Mouse (Mus musculus): ENCODE results near the gene Exosc1. TPM values are rescaled to one million over a fixed set of nuclear protein-coding genes. Genes with fewer than 3 reads are reported as not detected.
"Not testable (repeated sequence)": the region's sequence is repeated elsewhere in the genome, so short reads cannot be mapped to it uniquely, and the experiment has no call there.

Exosc1 gene
- polyA plus RNA-seq, 1 experiment from 2014 or later = 64.4 TPM

- Histone ChIP-seq H3K27me3 (no peaks in the 10 kb centered on the region), H3K36me3 (peaks cover 98% of the 10 kb centered on the region), H3K4me2 (no peak overlapping the region), H3K27ac (replicated peaks) (no peak overlapping the region), H3K4me3 (no peak overlapping the region), H3K9ac (no peak overlapping the region), H3K9me3 (no peaks in the 10 kb centered on the region), H3K4me1 (replicated peaks) (no peaks in the 10 kb centered on the region)
- no peak for ATAC-seq (ENCODE audit: low read depth)
- WGBS = 93% methylated on average over 7 of the region's 7 CpGs
Observed at GRCm38 (mm10) chr19:41943841-41944240, 10.6 kb upstream of the Exosc1 start.

DNA sequence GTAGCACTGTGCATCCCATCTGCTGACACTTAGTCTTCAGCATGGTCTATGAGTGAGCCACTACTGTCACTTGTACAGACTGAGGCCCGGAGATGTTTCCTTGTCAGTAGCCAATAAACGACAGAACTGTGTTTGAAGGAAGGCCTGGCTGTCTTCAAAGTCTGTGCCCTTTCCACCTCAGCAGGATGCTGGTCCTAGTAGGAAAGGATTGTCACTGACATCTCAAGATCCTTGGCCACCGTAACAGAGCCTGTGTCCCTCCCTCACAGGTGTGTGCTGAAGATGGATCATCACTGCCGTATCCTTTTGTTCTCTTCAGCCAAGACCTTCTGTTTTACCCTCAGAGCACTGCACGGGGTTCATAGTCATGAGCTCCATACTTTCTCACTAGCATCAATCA lies 5.3 kb upstream of the Exosc1 start:
- H3K36me3 ChIP-seq = peaks cover 60% of the 10 kb centered on the region
- no peak overlapping the region for H3K9ac ChIP-seq
- no peak overlapping the region for H3K27ac ChIP-seq (replicated peaks)
- no peak for ATAC-seq (ENCODE audit: low read depth)
- H3K4me1 ChIP-seq (replicated peaks) = peaks cover 15% of the 10 kb centered on the region
- no peaks in the 10 kb centered on the region for H3K9me3 ChIP-seq
- no peak overlapping the region for H3K4me2 ChIP-seq
- no peaks in the 10 kb centered on the region for H3K27me3 ChIP-seq
- no peak overlapping the region for H3K4me3 ChIP-seq
- WGBS = 97% methylated on average over 5 of the region's 5 CpGs

DNA sequence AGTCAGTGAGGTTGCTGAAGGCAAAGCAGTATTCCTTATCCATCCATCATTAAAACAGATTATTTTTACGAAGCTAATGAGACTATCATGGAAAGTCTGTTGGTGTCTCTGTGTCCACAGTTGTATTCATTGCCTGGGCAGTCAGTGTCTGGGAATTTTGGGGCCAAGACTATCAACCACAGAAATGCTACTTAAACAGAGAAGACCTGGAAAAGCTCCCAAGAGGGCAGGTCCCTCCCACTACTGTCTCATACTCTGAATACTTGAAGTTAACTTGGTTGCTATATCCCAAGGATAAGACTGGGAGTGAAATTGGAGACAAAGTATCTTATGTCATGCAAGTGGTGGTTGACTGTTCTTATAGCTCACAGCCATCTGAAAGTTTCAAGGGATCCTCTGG lies 2.7 kb upstream of the Exosc1 start:
- Histone ChIP-seq H3K4me1 (replicated peaks) (peaks cover 25% of the 10 kb centered on the region), H3K27ac (replicated peaks) (no peak overlapping the region), H3K4me2 (no peak overlapping the region), H3K9ac (no peak overlapping the region), H3K36me3 (peaks cover 38% of the 10 kb centered on the region), H3K9me3 (no peaks in the 10 kb centered on the region), H3K4me3 (no peak overlapping the region), H3K27me3 (no peaks in the 10 kb centered on the region)
- no peak for ATAC-seq (ENCODE audit: low read depth)
- WGBS = 97% methylated on average over 1 of the region's 1 CpGs

DNA sequence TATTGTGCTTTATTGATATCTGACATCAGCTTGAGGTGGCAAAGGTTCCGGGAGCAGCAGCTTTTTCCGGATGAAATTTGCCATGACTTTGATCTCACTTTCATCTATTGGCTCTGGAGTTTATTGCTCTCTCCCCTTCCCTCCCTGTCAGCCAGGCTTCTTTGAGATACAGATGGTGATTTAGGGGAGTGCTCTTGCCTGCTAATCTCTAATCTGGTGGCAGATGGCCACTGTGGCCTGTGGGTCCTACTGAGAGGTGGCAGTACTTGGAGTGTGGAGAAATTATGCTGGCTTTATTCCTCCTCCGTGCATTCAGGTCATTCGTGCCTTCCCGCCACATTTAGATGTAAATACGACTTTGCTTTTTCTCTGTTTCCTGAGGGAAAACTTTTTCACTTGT lies 901 bp upstream of the Exosc1 start:
- 10% methylated on average over 6 of the region's 6 CpGs for WGBS
- H3K4me3 ChIP-seq = peak overlapping the region; percentile 96
- H3K9ac ChIP-seq = peak overlapping the region; percentile 89
- H3K36me3 ChIP-seq = peaks cover 34% of the 10 kb centered on the region
- no peaks in the 10 kb centered on the region for H3K9me3 ChIP-seq
- H3K4me2 ChIP-seq = peak overlapping the region; percentile 89
- no peaks in the 10 kb centered on the region for H3K27me3 ChIP-seq
- ATAC-seq (ENCODE audit: low read depth) = no peak
- peaks cover 25% of the 10 kb centered on the region for H3K4me1 ChIP-seq (replicated peaks)
- H3K27ac ChIP-seq (replicated peaks) = no peak overlapping the region

- Histone ChIP-seq H3K4me3 (peak overlapping the region; percentile 96), H3K4me2 (peak overlapping the region; percentile 94), H3K9ac (peak overlapping the region; percentile 85), H3K9me3 (no peaks in the 10 kb centered on the region), H3K36me3 (peaks cover 33% of the 10 kb centered on the region), H3K27me3 (no peaks in the 10 kb centered on the region), H3K4me1 (replicated peaks) (peaks cover 25% of the 10 kb centered on the region), H3K27ac (replicated peaks) (peak overlapping the region; percentile 74)
- under 1% methylated on average over 28 of the region's 28 CpGs for WGBS
- ATAC-seq (ENCODE audit: low read depth) = peak; percentile 28; the same call in 1 of the 2 replicates
Observed at GRCm38 (mm10) chr19:41932686-41933085, 537 bp downstream of the Exosc1 start.

DNA sequence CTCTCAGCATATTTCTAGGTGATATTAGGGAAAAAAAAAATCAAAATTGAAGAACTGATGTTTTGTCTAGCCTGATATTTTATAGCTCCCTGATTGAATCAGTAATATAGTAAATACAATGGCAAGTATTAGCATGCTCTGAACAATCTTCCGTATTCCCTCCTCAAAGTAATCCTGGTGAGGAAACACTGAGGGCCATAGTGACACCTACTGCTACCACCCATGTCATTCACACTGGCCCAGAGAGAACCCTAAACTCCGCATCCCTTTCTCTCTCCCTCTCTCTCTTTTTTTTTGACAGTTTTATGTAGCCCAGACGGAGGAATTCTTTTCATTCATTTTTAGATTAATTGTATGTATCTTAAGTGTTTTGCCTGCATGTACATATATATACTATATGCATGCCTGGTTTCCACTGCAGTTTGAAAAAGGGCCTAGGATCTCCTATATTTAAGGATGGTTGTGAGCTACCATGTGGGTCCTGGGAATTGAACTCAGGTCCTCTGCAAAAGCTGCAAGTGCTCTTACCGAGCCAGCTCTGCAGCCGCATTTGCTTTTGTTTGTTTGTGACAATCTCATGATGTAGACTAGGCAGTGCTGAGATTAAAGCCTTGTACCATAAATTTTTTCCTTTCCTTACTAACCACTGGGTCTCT lies 12.7 kb downstream of the Exosc1 start:
- Histone ChIP-seq H3K4me1 (replicated peaks) (no peaks in the 10 kb centered on the region), H3K4me3 (no peak overlapping the region), H3K36me3 (peaks cover 79% of the 10 kb centered on the region), H3K4me2 (no peak overlapping the region), H3K9ac (no peak overlapping the region), H3K27ac (replicated peaks) (no peak overlapping the region), H3K9me3 (no peaks in the 10 kb centered on the region), H3K27me3 (no peaks in the 10 kb centered on the region)
- 85% methylated on average over 5 of the region's 5 CpGs for WGBS
- ATAC-seq (ENCODE audit: low read depth) = no peak

- H3K27ac ChIP-seq (replicated peaks) = no peak overlapping the region
- no peak overlapping the region for H3K4me2 ChIP-seq
- H3K4me3 ChIP-seq = no peak overlapping the region
- 81% methylated on average over 4 of the region's 4 CpGs for WGBS
- no peak overlapping the region for H3K9ac ChIP-seq
- ATAC-seq (ENCODE audit: low read depth) = no peak
- no peaks in the 10 kb centered on the region for H3K9me3 ChIP-seq
- peaks cover 81% of the 10 kb centered on the region for H3K36me3 ChIP-seq
- peaks cover 6% of the 10 kb centered on the region for H3K4me1 ChIP-seq (replicated peaks)
- no peaks in the 10 kb centered on the region for H3K27me3 ChIP-seq
Observed at GRCm38 (mm10) chr19:41919471-41919870, 13.8 kb downstream of the Exosc1 start.

GRCm38 (mm10) chr19:41916853-41917252 lies 16.4 kb downstream of the Exosc1 start:
- no peak overlapping the region for H3K9ac ChIP-seq
- H3K4me3 ChIP-seq = no peak overlapping the region
- H3K27me3 ChIP-seq = no peaks in the 10 kb centered on the region
- H3K4me1 ChIP-seq (replicated peaks) = peaks cover 25% of the 10 kb centered on the region
- no peaks in the 10 kb centered on the region for H3K9me3 ChIP-seq
- H3K27ac ChIP-seq (replicated peaks) = no peak overlapping the region
- WGBS = 93% methylated on average over 4 of the region's 4 CpGs
- no peak overlapping the region for H3K4me2 ChIP-seq
- ATAC-seq (ENCODE audit: low read depth) = no peak
- peaks cover 59% of the 10 kb centered on the region for H3K36me3 ChIP-seq

DNA sequence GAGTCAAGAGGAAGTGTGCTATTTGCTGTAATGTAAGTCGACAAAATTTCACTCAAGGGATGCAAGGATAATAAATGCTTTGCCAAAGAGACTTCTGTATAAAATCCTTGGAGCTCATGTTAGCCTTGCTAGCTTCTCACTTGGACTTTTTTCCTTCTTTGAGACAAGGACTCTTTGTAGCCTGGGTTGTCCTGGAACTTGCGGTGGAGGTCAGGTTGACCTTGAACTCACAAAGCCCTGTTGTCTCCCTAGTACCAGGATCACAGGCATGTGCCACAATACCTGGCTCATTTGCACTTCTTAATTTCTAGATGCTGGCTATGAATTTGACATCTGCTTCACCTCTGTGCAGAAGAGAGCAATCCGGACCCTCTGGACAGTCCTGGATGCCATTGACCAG lies 17.9 kb downstream of the Exosc1 start:
- no peak overlapping the region for H3K27ac ChIP-seq (replicated peaks)
- no peak for ATAC-seq (ENCODE audit: low read depth)
- H3K4me1 ChIP-seq (replicated peaks) = peaks cover 25% of the 10 kb centered on the region
- WGBS = 85% methylated on average over 3 of the region's 3 CpGs
- H3K9ac ChIP-seq = no peak overlapping the region
- no peaks in the 10 kb centered on the region for H3K27me3 ChIP-seq
- no peaks in the 10 kb centered on the region for H3K9me3 ChIP-seq
- no peak overlapping the region for H3K4me3 ChIP-seq
- peaks cover 44% of the 10 kb centered on the region for H3K36me3 ChIP-seq
- no peak overlapping the region for H3K4me2 ChIP-seq

GRCm38 (mm10) chr19:41914592-41914882 lies 18.7 kb downstream of the Exosc1 start:
- H3K9ac ChIP-seq; H3K27me3 ChIP-seq; H3K27ac ChIP-seq (replicated peaks); ATAC-seq (ENCODE audit: low read depth); H3K9me3 ChIP-seq: not testable (repeated sequence)
- Histone ChIP-seq H3K4me3 (peak overlapping the region; percentile 96; the same call in 1 of the 2 replicates), H3K36me3 (peaks cover 39% of the 10 kb centered on the region), H3K4me2 (peak overlapping the region; percentile 79; the same call in 1 of the 2 replicates), H3K4me1 (replicated peaks) (peaks cover 25% of the 10 kb centered on the region)

DNA sequence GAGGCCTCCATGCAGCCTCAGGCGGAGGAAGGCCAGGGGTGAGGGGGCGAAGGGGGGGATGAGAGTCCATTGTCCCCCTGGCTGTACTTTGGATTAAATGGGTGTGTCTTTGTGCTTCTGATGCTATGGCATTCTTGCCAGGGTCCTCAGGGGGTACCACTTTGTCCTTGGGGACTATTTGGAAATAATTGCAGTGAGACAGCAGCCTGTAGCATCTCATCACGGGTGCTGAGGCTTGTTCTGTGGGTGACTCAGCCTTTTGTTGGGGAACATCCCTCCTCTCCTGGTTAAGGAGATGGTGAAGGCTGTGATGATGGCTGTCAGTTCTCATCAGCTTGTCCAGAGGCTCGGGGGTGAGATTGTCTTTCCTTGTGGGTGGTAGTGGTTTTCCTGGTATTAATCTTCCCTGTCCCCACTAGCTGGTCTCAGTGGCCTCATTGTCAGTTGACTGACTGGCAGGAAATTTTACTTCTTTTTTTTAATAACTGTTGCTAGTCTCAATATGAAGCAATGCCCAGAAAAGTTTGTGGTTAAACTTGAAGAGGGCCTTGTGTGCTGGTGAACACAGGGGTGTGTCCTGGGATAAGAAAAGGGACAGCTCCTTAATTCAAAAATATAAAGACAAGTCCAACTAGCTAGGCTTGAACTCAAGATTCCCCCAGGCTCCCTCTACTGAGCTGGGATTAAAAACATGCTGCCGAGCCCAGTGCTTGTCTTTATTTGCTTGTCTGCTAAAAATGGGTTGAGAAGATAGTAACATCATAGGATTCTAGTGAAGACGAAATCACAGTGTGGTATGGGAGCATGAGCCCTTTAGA lies 19.2 kb downstream of the Exosc1 start:
- Histone ChIP-seq H3K27ac (replicated peaks) (no peak overlapping the region), H3K27me3 (no peaks in the 10 kb centered on the region), H3K4me2 (peak overlapping the region; percentile 79), H3K4me3 (peak overlapping the region; percentile 96), H3K9me3 (no peaks in the 10 kb centered on the region), H3K36me3 (peaks cover 33% of the 10 kb centered on the region), H3K4me1 (replicated peaks) (peaks cover 25% of the 10 kb centered on the region), H3K9ac (peak overlapping the region; percentile 92)
- WGBS = 49% methylated on average over 6 of the region's 6 CpGs
- no peak for ATAC-seq (ENCODE audit: low read depth)

DNA sequence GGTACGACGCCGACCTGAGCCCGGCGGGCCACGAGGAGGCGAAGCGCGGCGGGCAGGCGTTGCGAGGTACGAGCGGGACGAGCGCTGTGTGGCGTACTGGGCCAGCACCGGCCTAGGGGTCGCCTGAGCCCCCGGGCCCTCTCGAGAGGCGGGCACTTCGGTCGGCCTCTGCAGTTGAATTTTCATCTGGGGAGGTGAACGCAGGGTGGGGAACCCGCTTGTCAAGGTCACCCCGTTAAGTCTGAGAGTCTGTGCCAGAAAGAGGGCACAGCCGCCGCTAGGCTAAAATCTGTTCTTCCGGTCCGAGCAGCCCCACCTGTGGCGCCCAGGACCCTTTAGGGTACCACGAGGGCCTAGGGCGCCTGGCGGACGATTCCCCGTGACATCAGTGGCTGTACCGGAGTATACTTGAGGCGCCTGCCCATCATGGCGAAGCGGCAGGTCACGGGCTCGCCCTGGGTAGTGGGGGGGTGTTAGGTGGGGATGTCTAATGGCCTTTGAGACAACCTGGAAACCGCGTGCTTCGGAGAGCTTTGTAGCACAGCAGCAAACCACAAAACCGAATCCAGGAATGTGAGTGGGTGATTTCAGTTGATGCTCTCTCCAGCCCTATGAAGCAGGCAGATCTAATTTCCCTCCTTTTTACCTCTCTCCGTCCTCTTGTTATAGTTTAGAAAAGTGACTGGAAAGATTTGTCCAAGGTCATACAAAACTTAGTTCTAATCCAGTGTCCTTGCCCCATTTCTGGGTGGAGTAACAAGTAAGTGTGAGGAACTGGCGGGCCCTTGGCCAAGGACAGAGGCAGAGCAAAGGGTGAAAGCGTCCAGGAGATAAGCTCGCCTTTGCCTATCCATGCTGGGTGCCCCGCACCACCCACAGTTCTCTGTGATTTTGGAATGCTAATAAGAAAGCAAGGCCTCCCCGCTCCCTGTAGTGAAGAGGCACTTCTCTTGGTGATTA lies 20.8 kb downstream of the Exosc1 start:
- under 1% methylated on average over 53 of the region's 53 CpGs for WGBS
- Histone ChIP-seq H3K4me1 (replicated peaks) (peaks cover 26% of the 10 kb centered on the region), H3K27ac (replicated peaks) (peak overlapping the region; percentile 93), H3K27me3 (no peaks in the 10 kb centered on the region), H3K36me3 (peaks cover 27% of the 10 kb centered on the region), H3K9me3 (no peaks in the 10 kb centered on the region), H3K4me2 (peak overlapping the region; percentile 79), H3K9ac (peak overlapping the region; percentile 92), H3K4me3 (peak overlapping the region; percentile 96)
- peak; percentile 82 for ATAC-seq (ENCODE audit: low read depth)
